Mouse (Mus musculus) retina, postnatal 7 days (tissue): ENCODE data around the gene Irf2bpl.

Experiments used
- DNase-seq: peaks from one replicate; pipeline ENCODE4 v3.0.0-alpha.2; 2012; ENCODE audit warnings: low read depth, low spot score

The Irf2bpl gene

GRCm38 (mm10) chr12:86898448-86898847 is 13.8 kb upstream of the Irf2bpl start:
- DNase-seq, result no peak

GRCm38 (mm10) chr12:86897769-86898273 is 13.2 kb upstream of the Irf2bpl start:
- DNase-seq, result no peak

- no peak for DNase-seq
These were observed 12.4 kb upstream of the Irf2bpl start for GRCm38 (mm10) chr12:86896921-86897512.

GRCm38 (mm10) chr12:86896441-86896890 is 11.9 kb upstream of the Irf2bpl start:
- DNase-seq, result no peak

GRCm38 (mm10) chr12:86895703-86896409 is 11.3 kb upstream of the Irf2bpl start:
- DNase-seq, result no peak

- DNase-seq, result no peak
These were observed 10.3 kb upstream of the Irf2bpl start for GRCm38 (mm10) chr12:86894841-86895428.

- peak; percentile 94 for DNase-seq
These were observed 9.7 kb upstream of the Irf2bpl start for GRCm38 (mm10) chr12:86894184-86894839.

GRCm38 (mm10) chr12:86893326-86894183 is 9.0 kb upstream of the Irf2bpl start:
- no peak for DNase-seq

GRCm38 (mm10) chr12:86892711-86893311 is 8.2 kb upstream of the Irf2bpl start:
- no peak for DNase-seq

- DNase-seq, result no peak
These were observed 7.4 kb upstream of the Irf2bpl start for GRCm38 (mm10) chr12:86891786-86892702.

GRCm38 (mm10) chr12:86891454-86891785 is 6.8 kb upstream of the Irf2bpl start:
- no peak for DNase-seq

- DNase-seq, result no peak
These were observed 6.3 kb upstream of the Irf2bpl start for GRCm38 (mm10) chr12:86890796-86891301.

GRCm38 (mm10) chr12:86890091-86890720 is 5.6 kb upstream of the Irf2bpl start:
- DNase-seq, result no peak

- DNase-seq, result no peak
These were observed 4.6 kb upstream of the Irf2bpl start for GRCm38 (mm10) chr12:86889103-86889644.

GRCm38 (mm10) chr12:86888130-86889069 is 3.8 kb upstream of the Irf2bpl start:
- no peak for DNase-seq

- no peak for DNase-seq
These were observed 3.0 kb upstream of the Irf2bpl start for GRCm38 (mm10) chr12:86887381-86888129.

- no peak for DNase-seq
These were observed 1.9 kb upstream of the Irf2bpl start for GRCm38 (mm10) chr12:86886446-86886965.
